Mouse (Mus musculus): ENCODE results near the gene Praf2. TPM values are rescaled to one million over a fixed set of nuclear protein-coding genes. Genes with fewer than 3 reads are reported as not detected.
"Not testable (repeated sequence)": the region's sequence is repeated elsewhere in the genome, so short reads cannot be mapped to it uniquely, and the experiment has no call there.

The Praf2 gene
- polyA plus RNA-seq, 1 experiment from 2014 or later, result 132 TPM

DNA sequence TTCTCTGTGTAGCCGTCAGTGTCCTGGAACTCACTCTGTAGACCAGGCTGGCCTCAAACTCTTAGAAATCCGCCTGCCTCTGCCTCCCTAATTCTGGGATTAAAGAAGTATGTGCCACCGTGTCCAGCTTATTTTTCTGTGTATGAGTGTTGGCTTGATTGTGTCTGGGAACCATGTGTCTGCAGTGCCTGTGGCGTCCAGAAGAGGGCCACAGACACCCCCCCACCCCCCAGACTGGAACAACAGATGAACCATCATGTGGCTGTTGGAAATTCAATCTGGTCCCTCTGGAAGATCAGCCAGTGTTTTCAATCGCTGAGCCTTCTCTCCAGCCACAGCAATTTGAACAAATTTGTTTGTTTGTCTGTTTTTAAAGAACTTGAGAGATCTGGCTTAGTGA, 15.2 kb downstream of the Praf2 start:
- no peak overlapping the region for H3K4me3 ChIP-seq
- H3K4me1 ChIP-seq, result no peaks in the 10 kb centered on the region
- H3K27me3 ChIP-seq (replicated peaks), result no peaks in the 10 kb centered on the region
- no peaks in the 10 kb centered on the region for H3K9me3 ChIP-seq
- no peak overlapping the region for H3K27ac ChIP-seq
- 53% methylated on average over 5 of the region's 5 CpGs for WGBS
- H3K4me2 ChIP-seq, result no peak overlapping the region
- no peak for ATAC-seq (replicated peaks)
- no peak overlapping the region for H3K9ac ChIP-seq
- no peaks in the 10 kb centered on the region for H3K36me3 ChIP-seq (replicated peaks)

- ATAC-seq (replicated peaks), result no peak
- Histone ChIP-seq H3K36me3 (replicated peaks) (no peaks in the 10 kb centered on the region), H3K9ac (no peak overlapping the region), H3K27ac (no peak overlapping the region), H3K4me3 (no peak overlapping the region), H3K4me1 (peaks cover 7% of the 10 kb centered on the region), H3K4me2 (no peak overlapping the region), H3K9me3 (no peaks in the 10 kb centered on the region; the same call in 1 of the 2 replicates), H3K27me3 (replicated peaks) (no peaks in the 10 kb centered on the region)
- WGBS, result 75% methylated on average over 1 of the region's 1 CpGs
Observed at GRCm38 (mm10) chrX:7744940-7745339, 16.7 kb downstream of the Praf2 start.

- 96% methylated on average over 8 of the region's 8 CpGs for WGBS
- Histone ChIP-seq H3K36me3 (replicated peaks) (no peaks in the 10 kb centered on the region), H3K27me3 (replicated peaks) (no peaks in the 10 kb centered on the region), H3K27ac (no peak overlapping the region), H3K9me3 (no peaks in the 10 kb centered on the region; the same call in 1 of the 2 replicates), H3K4me1 (peaks cover 7% of the 10 kb centered on the region), H3K4me2 (no peak overlapping the region), H3K9ac (no peak overlapping the region), H3K4me3 (no peak overlapping the region)
- ATAC-seq (replicated peaks), result no peak
Observed at GRCm38 (mm10) chrX:7745429-7745828, 17.2 kb downstream of the Praf2 start.

- 17% methylated on average over 51 of the region's 56 CpGs for WGBS
- H3K4me3 ChIP-seq, result peak within 1 kb of the TSS; percentile 71
- peak within 1 kb of the TSS; percentile 77 for H3K9ac ChIP-seq
- no peaks in the 10 kb centered on the region for H3K36me3 ChIP-seq (replicated peaks)
- peak within 1 kb of the TSS; percentile 75 for H3K27ac ChIP-seq
- H3K9me3 ChIP-seq, result no peaks in the 10 kb centered on the region; the same call in 1 of the 2 replicates
- H3K4me1 ChIP-seq, result peaks cover 7% of the 10 kb centered on the region
- peak within 1 kb of the TSS; percentile 50 for H3K4me2 ChIP-seq
- ATAC-seq (replicated peaks), result peak; percentile 92
- no peaks in the 10 kb centered on the region for H3K27me3 ChIP-seq (replicated peaks)
Observed at GRCm38 (mm10) chrX:7750432-7751116, 22.3 kb downstream of the Praf2 start, which contains the start of gene Ccdc120. Ccdc120 (minus strand) TSS chrX:7750905.

GRCm38 (mm10) chrX:7753627-7754026, 25.4 kb downstream of the Praf2 start:
- not testable (repeated sequence) for H3K27ac ChIP-seq; ATAC-seq (replicated peaks); H3K9me3 ChIP-seq; H3K9ac ChIP-seq; H3K4me3 ChIP-seq; H3K27me3 ChIP-seq (replicated peaks); H3K4me2 ChIP-seq; H3K36me3 ChIP-seq (replicated peaks); H3K4me1 ChIP-seq
- WGBS, result 16% methylated on average over 3 of the region's 3 CpGs

- no peaks in the 10 kb centered on the region for H3K36me3 ChIP-seq (replicated peaks)
- peak; percentile 97 for ATAC-seq (replicated peaks)
- no peaks in the 10 kb centered on the region for H3K27me3 ChIP-seq (replicated peaks)
- H3K9me3 ChIP-seq, result no peaks in the 10 kb centered on the region
- peak within 1 kb of the TSS; percentile 67 for H3K4me3 ChIP-seq
- peaks cover 22% of the 10 kb centered on the region for H3K4me1 ChIP-seq
- peak within 1 kb of the TSS; percentile 63 for H3K4me2 ChIP-seq
- peak within 1 kb of the TSS; percentile 65 for H3K27ac ChIP-seq
- H3K9ac ChIP-seq, result peak within 1 kb of the TSS; percentile 58
- WGBS, result 26% methylated on average over 38 of the region's 38 CpGs
Observed at GRCm38 (mm10) chrX:7762137-7762920, 34.1 kb downstream of the Praf2 start, which contains the start of gene Tfe3. Tfe3 (plus strand) TSS chrX:7762560.

DNA sequence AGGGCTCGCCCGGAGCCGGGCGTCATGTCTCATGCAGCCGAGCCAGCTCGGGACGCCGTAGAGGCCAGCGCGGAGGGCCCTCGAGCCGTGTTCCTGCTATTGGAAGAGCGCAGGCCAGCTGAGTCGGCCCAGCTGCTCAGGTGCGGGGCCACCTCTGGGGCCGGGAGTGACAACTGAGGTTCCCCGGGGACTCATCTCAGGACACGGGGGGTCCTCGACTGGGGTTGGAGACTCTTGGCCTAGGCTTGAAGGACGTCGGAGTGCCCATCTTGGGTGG, 34.6 kb downstream of the Praf2 start:
- Histone ChIP-seq H3K36me3 (replicated peaks) (0 out of 2 replicates have a peak, but pooled peaks cover 5% of the 10 kb centered on the region), H3K27ac (peak overlapping the region; percentile 65), H3K4me2 (peak overlapping the region; percentile 63), H3K9ac (peak overlapping the region; percentile 58), H3K9me3 (no peaks in the 10 kb centered on the region), H3K27me3 (replicated peaks) (no peaks in the 10 kb centered on the region), H3K4me1 (peaks cover 22% of the 10 kb centered on the region), H3K4me3 (peak overlapping the region; percentile 67)
- 26% methylated on average over 21 of the region's 21 CpGs for WGBS
- ATAC-seq (replicated peaks), result peak; percentile 43; the same call in 1 of the 2 replicates

DNA sequence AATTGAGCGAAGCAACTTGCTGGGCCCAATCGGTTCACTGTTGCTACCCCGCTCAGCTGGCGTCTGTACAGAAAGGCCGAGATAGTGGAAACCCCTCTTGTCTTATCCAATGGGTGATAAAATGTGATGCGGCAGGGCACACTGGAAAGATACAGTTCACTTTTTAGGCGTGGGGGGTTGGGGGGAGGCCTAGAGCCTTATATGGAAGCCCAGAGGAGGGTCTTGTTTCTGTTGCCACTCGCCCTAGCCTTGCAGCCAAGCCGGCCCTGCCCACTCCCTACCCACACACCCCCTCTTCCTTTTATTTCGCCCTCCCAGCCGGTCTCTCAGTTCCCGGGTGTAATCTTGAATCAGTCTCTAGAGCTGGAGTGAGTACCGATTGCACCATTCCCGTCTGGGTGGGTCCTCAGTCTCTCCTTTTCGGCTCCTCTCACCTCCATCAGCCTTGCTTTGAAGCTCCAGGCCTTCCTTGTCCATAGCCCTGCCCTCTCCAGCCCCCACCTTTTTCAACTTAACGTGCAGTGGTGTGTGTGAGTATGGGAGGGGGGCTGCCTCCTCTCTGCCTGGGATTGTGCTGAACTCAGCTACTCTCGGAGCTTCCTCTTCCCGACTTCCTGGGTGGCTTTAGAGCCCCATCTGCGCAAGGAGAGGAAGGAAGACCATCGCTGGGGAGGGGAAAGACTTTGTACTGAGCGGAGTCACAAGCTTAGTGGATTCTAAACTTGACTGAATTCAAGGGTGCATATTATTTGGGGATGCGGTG, 35.6 kb downstream of the Praf2 start:
- 22% methylated on average over 21 of the region's 22 CpGs for WGBS
- Histone ChIP-seq H3K27me3 (replicated peaks) (no peaks in the 10 kb centered on the region), H3K9me3 (no peaks in the 10 kb centered on the region), H3K9ac (peak overlapping the region; percentile 21; the same call in 1 of the 2 replicates), H3K36me3 (replicated peaks) (0 out of 2 replicates have a peak, but pooled peaks cover 5% of the 10 kb centered on the region), H3K4me3 (peak overlapping the region; percentile 67), H3K27ac (no peak overlapping the region), H3K4me1 (peaks cover 22% of the 10 kb centered on the region), H3K4me2 (peak overlapping the region; percentile 63)
- no peak for ATAC-seq (replicated peaks)

DNA sequence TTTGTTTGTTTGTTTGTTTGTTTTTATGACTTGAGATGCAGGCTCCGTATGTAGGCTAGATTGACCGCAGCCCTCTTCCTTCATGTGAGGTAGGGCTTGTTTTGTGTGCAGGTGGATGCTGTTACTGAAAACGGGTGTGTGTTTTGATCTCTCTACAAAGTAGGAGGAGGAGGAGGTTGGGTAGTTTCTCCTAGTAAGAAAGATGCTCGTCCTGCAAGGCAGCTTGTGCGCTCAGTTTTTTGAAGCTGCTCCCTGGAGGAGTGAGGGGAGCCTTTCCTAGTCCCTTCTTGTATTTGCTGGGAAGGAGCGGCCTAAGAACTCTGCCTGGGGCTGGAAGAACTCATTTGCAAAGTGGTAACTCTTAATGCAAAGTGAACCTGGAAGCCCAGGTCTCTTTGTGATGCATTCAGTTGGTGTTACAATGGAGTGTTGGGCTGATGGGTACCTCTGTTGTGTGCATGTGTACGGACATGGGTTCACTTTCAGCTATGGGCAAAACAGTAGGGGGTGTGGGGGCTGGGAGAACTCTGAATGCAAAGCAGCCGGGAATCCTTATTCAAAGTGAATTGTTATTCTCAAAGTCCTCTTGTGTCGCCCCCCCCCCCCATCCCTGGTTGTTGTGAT, 36.5 kb downstream of the Praf2 start:
- Histone ChIP-seq H3K9ac (no peak overlapping the region), H3K4me3 (peak overlapping the region; percentile 67), H3K4me2 (peak overlapping the region; percentile 63), H3K27ac (no peak overlapping the region), H3K4me1 (peaks cover 22% of the 10 kb centered on the region), H3K27me3 (replicated peaks) (no peaks in the 10 kb centered on the region), H3K9me3 (no peaks in the 10 kb centered on the region), H3K36me3 (replicated peaks) (0 out of 2 replicates have a peak, but pooled peaks cover 5% of the 10 kb centered on the region)
- no peak for ATAC-seq (replicated peaks)
- WGBS, result 13% methylated on average over 9 of the region's 9 CpGs

DNA sequence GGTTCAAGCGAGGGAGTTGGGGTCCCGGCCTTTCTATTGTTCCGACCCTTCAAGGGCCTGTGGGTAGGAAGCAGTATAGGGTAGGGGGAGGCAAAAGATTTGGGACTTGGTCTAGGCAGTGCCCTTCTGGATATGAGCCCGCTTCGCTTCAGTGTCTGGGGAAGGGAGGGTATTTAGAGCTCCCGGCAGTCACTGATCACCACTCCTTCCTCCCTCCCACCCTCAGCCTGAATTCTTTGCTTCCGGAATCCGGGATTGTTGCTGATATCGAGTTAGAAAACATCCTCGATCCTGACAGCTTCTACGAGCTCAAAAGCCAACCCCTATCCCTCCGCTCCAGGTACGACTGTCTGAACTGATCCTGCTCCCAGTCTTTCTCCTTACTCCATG, 37.0 kb downstream of the Praf2 start:
- peaks cover 22% of the 10 kb centered on the region for H3K4me1 ChIP-seq
- no peak for ATAC-seq (replicated peaks)
- H3K4me2 ChIP-seq, result peak overlapping the region; percentile 63
- H3K9ac ChIP-seq, result peak overlapping the region; percentile 14; the same call in 1 of the 2 replicates
- no peaks in the 10 kb centered on the region for H3K27me3 ChIP-seq (replicated peaks)
- H3K9me3 ChIP-seq, result no peaks in the 10 kb centered on the region
- peak overlapping the region; percentile 67 for H3K4me3 ChIP-seq
- 25% methylated on average over 13 of the region's 13 CpGs for WGBS
- H3K36me3 ChIP-seq (replicated peaks), result 0 out of 2 replicates have a peak, but pooled peaks cover 5% of the 10 kb centered on the region
- H3K27ac ChIP-seq, result no peak overlapping the region

GRCm38 (mm10) chrX:7765764-7766163, 37.5 kb downstream of the Praf2 start:
- peak overlapping the region; percentile 67 for H3K4me3 ChIP-seq
- H3K27ac ChIP-seq, result no peak overlapping the region
- H3K27me3 ChIP-seq (replicated peaks), result no peaks in the 10 kb centered on the region
- H3K4me1 ChIP-seq, result peaks cover 22% of the 10 kb centered on the region
- peak overlapping the region; percentile 14; the same call in 1 of the 2 replicates for H3K9ac ChIP-seq
- H3K9me3 ChIP-seq, result no peaks in the 10 kb centered on the region
- peak overlapping the region; percentile 63 for H3K4me2 ChIP-seq
- WGBS, result 13% methylated on average over 11 of the region's 11 CpGs
- ATAC-seq (replicated peaks), result peak; percentile 21; the same call in 1 of the 2 replicates
- 0 out of 2 replicates have a peak, but pooled peaks cover 5% of the 10 kb centered on the region for H3K36me3 ChIP-seq (replicated peaks)
